Mouse (Mus musculus): Measurements from ENCODE around the gene Musk. TPM values are rescaled to one million over a fixed set of nuclear protein-coding genes. Genes with fewer than 3 reads are reported as not detected.

Musk gene
- polyA plus RNA-seq, 1 experiment from 2014 or later: not detected

DNA sequence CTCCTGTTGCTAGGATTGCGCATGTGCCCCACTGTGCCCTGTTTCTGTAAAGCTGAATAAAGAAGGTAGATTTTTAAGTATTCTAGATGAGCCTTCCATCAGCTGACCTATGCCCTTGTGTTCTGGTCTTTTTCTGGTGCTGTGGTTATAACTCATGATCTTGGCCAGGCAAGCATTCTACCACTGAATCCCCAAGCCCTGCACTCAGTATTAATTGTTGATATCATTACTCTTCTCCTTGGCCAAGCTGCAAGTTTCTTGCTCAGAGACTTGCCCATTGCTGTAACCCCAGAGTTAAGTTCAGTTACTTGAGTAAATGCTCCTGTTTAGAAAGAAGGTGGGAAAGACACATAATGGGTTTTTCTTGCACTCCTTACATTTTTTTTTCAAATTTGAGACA, 14.8 kb upstream of the Musk start:
- Histone ChIP-seq H3K27ac (ENCODE audit: low read depth, low read length) (no peak overlapping the region), H3K4me3 (ENCODE audit: low read depth, low read length) (no peak overlapping the region), H3K4me1 (ENCODE audit: control insufficient read depth, insufficient read depth, low read length) (no peaks in the 10 kb centered on the region), H3K4me2 (no peak overlapping the region), H3K9me3 (ENCODE audit: control insufficient read depth, low read length) (no peaks in the 10 kb centered on the region), H3K36me3 (ENCODE audit: control insufficient read depth, insufficient read depth, low read length) (no peaks in the 10 kb centered on the region), H3K27me3 (ENCODE audit: control insufficient read depth, insufficient read depth, low read length) (no peaks in the 10 kb centered on the region), H3K9ac (ENCODE audit: low read length) (no peak overlapping the region)
- 89% methylated on average over 1 of the region's 1 CpGs for WGBS
- DNase-seq (ENCODE audit: low spot score, missing footprints): no peak
- ATAC-seq (ENCODE audit: low FRiP score): no peak

DNA sequence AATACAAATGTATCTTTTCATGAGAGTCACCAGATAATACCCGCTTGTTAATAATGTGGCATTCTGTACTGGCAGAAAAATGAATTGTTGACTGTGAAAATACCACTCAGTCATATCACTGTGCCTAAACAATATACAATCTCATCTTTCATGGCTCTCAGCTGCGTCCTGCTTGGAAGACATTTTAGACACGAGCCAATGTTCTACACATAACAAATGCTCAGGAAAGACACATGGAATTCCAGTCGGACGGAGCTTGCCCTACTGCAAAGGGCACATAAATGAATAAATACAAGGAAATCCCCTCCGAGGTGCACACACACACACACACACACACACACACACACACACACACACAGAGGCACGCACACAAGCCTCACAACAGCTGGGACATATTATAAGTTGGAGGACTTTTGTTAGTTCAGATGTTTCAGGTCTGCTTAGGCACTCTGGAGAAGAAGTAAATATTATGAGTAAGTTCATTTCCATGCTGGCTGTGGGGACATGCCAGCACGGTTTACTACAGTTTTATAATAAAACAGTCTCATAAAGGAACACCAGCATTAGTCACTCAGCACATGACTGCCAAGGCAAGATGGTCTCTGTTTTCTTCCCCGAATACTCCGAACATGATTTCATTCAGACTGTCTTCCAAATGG, 14.1 kb upstream of the Musk start:
- 77% methylated on average over 10 of the region's 10 CpGs for WGBS
- Histone ChIP-seq H3K4me2 (no peak overlapping the region), H3K27me3 (ENCODE audit: control insufficient read depth, insufficient read depth, low read length) (no peaks in the 10 kb centered on the region), H3K9me3 (ENCODE audit: control insufficient read depth, low read length) (no peaks in the 10 kb centered on the region), H3K27ac (ENCODE audit: low read depth, low read length) (no peak overlapping the region), H3K4me3 (ENCODE audit: low read depth, low read length) (no peak overlapping the region), H3K4me1 (ENCODE audit: control insufficient read depth, insufficient read depth, low read length) (no peaks in the 10 kb centered on the region), H3K9ac (ENCODE audit: low read length) (no peak overlapping the region), H3K36me3 (ENCODE audit: control insufficient read depth, insufficient read depth, low read length) (no peaks in the 10 kb centered on the region)
- DNase-seq (ENCODE audit: low spot score, missing footprints) (no peak), ATAC-seq (ENCODE audit: low FRiP score) (no peak)

- DNase-seq (ENCODE audit: low spot score, missing footprints): no peak
- Histone ChIP-seq H3K9ac (ENCODE audit: low read length) (no peak overlapping the region), H3K4me3 (ENCODE audit: low read depth, low read length) (no peak overlapping the region), H3K9me3 (ENCODE audit: control insufficient read depth, low read length) (no peaks in the 10 kb centered on the region), H3K36me3 (ENCODE audit: control insufficient read depth, insufficient read depth, low read length) (no peaks in the 10 kb centered on the region), H3K27me3 (ENCODE audit: control insufficient read depth, insufficient read depth, low read length) (no peaks in the 10 kb centered on the region), H3K4me2 (no peak overlapping the region), H3K27ac (ENCODE audit: low read depth, low read length) (no peak overlapping the region), H3K4me1 (ENCODE audit: control insufficient read depth, insufficient read depth, low read length) (no peaks in the 10 kb centered on the region)
- 77% methylated on average over 8 of the region's 8 CpGs for WGBS
- ATAC-seq (ENCODE audit: low FRiP score): no peak
These were observed 10.4 kb upstream of the Musk start for GRCm38 (mm10) chr4:58275261-58275895.

- Histone ChIP-seq H3K36me3 (ENCODE audit: control insufficient read depth, insufficient read depth, low read length) (no peaks in the 10 kb centered on the region), H3K4me1 (ENCODE audit: control insufficient read depth, insufficient read depth, low read length) (no peaks in the 10 kb centered on the region), H3K9me3 (ENCODE audit: control insufficient read depth, low read length) (no peaks in the 10 kb centered on the region), H3K4me3 (ENCODE audit: low read depth, low read length) (no peak overlapping the region), H3K9ac (ENCODE audit: low read length) (no peak overlapping the region), H3K27ac (ENCODE audit: low read depth, low read length) (no peak overlapping the region), H3K4me2 (no peak overlapping the region), H3K27me3 (ENCODE audit: control insufficient read depth, insufficient read depth, low read length) (no peaks in the 10 kb centered on the region)
- 92% methylated on average over 6 of the region's 6 CpGs for WGBS
- no peak for DNase-seq (ENCODE audit: low spot score, missing footprints)
- ATAC-seq (ENCODE audit: low FRiP score): no peak
These were observed 7.4 kb upstream of the Musk start for GRCm38 (mm10) chr4:58278368-58278767.

- Histone ChIP-seq H3K36me3 (ENCODE audit: control insufficient read depth, insufficient read depth, low read length) (no peaks in the 10 kb centered on the region), H3K9me3 (ENCODE audit: control insufficient read depth, low read length) (no peaks in the 10 kb centered on the region), H3K27ac (ENCODE audit: low read depth, low read length) (no peak overlapping the region), H3K9ac (ENCODE audit: low read length) (no peak overlapping the region), H3K27me3 (ENCODE audit: control insufficient read depth, insufficient read depth, low read length) (no peaks in the 10 kb centered on the region), H3K4me2 (no peak overlapping the region), H3K4me1 (ENCODE audit: control insufficient read depth, insufficient read depth, low read length) (no peaks in the 10 kb centered on the region), H3K4me3 (ENCODE audit: low read depth, low read length) (no peak overlapping the region)
- DNase-seq (ENCODE audit: low spot score, missing footprints) (no peak), ATAC-seq (ENCODE audit: low FRiP score) (no peak)
- 81% methylated on average over 2 of the region's 2 CpGs for WGBS
These were observed 5.6 kb upstream of the Musk start for GRCm38 (mm10) chr4:58280121-58280520.

GRCm38 (mm10) chr4:58286368-58287090, 769 bp downstream of the Musk start:
- no peak overlapping the region for H3K4me3 ChIP-seq (ENCODE audit: low read depth, low read length)
- no peaks in the 10 kb centered on the region for H3K27me3 ChIP-seq (ENCODE audit: control insufficient read depth, insufficient read depth, low read length)
- H3K4me1 ChIP-seq (ENCODE audit: control insufficient read depth, insufficient read depth, low read length): no peaks in the 10 kb centered on the region
- no peaks in the 10 kb centered on the region for H3K36me3 ChIP-seq (ENCODE audit: control insufficient read depth, insufficient read depth, low read length)
- DNase-seq (ENCODE audit: low spot score, missing footprints) (no peak), ATAC-seq (ENCODE audit: low FRiP score) (no peak)
- H3K27ac ChIP-seq (ENCODE audit: low read depth, low read length): no peak overlapping the region
- no peak overlapping the region for H3K9ac ChIP-seq (ENCODE audit: low read length)
- no peak overlapping the region for H3K4me2 ChIP-seq
- H3K9me3 ChIP-seq (ENCODE audit: control insufficient read depth, low read length): no peaks in the 10 kb centered on the region
- 84% methylated on average over 9 of the region's 9 CpGs for WGBS

- ATAC-seq (ENCODE audit: low FRiP score): no peak
- Histone ChIP-seq H3K9me3 (ENCODE audit: control insufficient read depth, low read length) (no peaks in the 10 kb centered on the region), H3K27me3 (ENCODE audit: control insufficient read depth, insufficient read depth, low read length) (no peaks in the 10 kb centered on the region), H3K36me3 (ENCODE audit: control insufficient read depth, insufficient read depth, low read length) (no peaks in the 10 kb centered on the region), H3K27ac (ENCODE audit: low read depth, low read length) (no peak overlapping the region), H3K4me2 (no peak overlapping the region), H3K9ac (ENCODE audit: low read length) (no peak overlapping the region), H3K4me3 (ENCODE audit: low read depth, low read length) (no peak overlapping the region), H3K4me1 (ENCODE audit: control insufficient read depth, insufficient read depth, low read length) (no peaks in the 10 kb centered on the region)
- no peak for DNase-seq (ENCODE audit: low spot score, missing footprints)
- WGBS: 88% methylated on average over 5 of the region's 5 CpGs
These were observed 3.0 kb downstream of the Musk start for GRCm38 (mm10) chr4:58288753-58289152.

GRCm38 (mm10) chr4:58291828-58292227, 6.1 kb downstream of the Musk start:
- H3K27me3 ChIP-seq (ENCODE audit: control insufficient read depth, insufficient read depth, low read length): no peaks in the 10 kb centered on the region
- H3K9me3 ChIP-seq (ENCODE audit: control insufficient read depth, low read length): no peaks in the 10 kb centered on the region
- no peak overlapping the region for H3K4me3 ChIP-seq (ENCODE audit: low read depth, low read length)
- no peaks in the 10 kb centered on the region for H3K36me3 ChIP-seq (ENCODE audit: control insufficient read depth, insufficient read depth, low read length)
- DNase-seq (ENCODE audit: low spot score, missing footprints): no peak
- H3K9ac ChIP-seq (ENCODE audit: low read length): no peak overlapping the region
- 56% methylated on average over 1 of the region's 1 CpGs for WGBS
- no peak overlapping the region for H3K4me2 ChIP-seq
- H3K27ac ChIP-seq (ENCODE audit: low read depth, low read length): no peak overlapping the region
- no peaks in the 10 kb centered on the region for H3K4me1 ChIP-seq (ENCODE audit: control insufficient read depth, insufficient read depth, low read length)
- no peak for ATAC-seq (ENCODE audit: low FRiP score)

DNA sequence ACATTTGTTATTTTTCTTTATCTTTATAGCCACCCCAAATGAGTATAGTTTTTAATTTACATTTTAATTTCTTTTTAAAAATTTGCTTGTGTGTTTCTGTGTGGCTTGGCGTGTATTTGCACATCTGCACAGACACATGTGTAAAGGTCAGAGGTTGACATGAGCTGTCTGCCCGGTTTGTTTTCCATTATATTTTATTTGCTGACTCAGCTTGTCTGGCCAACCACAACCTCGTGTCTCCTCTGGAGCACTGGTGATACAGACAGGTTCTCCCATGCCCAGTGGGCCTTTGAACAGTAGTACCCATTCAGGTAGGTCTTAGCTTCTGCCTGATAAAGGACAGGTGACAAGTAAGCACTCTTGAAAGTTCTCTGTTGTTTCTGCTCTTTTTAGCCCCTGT, 7.3 kb downstream of the Musk start:
- 88% methylated on average over 3 of the region's 3 CpGs for WGBS
- Histone ChIP-seq H3K27me3 (ENCODE audit: control insufficient read depth, insufficient read depth, low read length) (no peaks in the 10 kb centered on the region), H3K4me3 (ENCODE audit: low read depth, low read length) (no peak overlapping the region), H3K4me2 (no peak overlapping the region), H3K36me3 (ENCODE audit: control insufficient read depth, insufficient read depth, low read length) (no peaks in the 10 kb centered on the region), H3K9me3 (ENCODE audit: control insufficient read depth, low read length) (no peaks in the 10 kb centered on the region), H3K4me1 (ENCODE audit: control insufficient read depth, insufficient read depth, low read length) (no peaks in the 10 kb centered on the region), H3K9ac (ENCODE audit: low read length) (no peak overlapping the region), H3K27ac (ENCODE audit: low read depth, low read length) (no peak overlapping the region)
- no peak for DNase-seq (ENCODE audit: low spot score, missing footprints)
- no peak for ATAC-seq (ENCODE audit: low FRiP score)
